Mouse (Mus musculus) frontal cortex, postnatal 25 days (tissue): Measurements from ENCODE around the gene Gpatch2.

Experiments used
- DNase-seq, 2 experiments: peaks; one replicate each; pipeline ENCODE4 v3.0.0; 2022; ENCODE audit warnings: low spot score in 2 of 2

The Gpatch2 gene

DNA sequence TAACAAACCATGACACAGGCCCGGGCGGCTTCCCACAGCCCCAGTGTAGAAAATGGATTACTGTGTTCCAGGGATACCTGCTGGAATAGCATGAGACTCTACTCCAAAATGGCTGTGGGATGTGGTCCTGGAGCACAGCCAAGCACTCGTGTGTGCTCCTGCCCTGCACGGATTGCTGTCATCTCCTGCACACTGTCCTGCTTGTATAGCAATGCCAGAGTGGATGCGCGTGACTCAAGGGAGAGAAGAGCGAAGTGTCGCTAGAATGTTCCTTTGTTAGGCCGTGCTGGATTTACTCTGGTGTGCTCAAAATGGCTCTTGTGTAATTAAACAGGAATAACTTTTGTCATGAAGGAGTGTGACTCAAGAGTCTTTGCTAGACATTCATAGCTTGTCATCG lies 87.9 kb downstream of the Gpatch2 start:
- DNase-seq, result no peak

DNA sequence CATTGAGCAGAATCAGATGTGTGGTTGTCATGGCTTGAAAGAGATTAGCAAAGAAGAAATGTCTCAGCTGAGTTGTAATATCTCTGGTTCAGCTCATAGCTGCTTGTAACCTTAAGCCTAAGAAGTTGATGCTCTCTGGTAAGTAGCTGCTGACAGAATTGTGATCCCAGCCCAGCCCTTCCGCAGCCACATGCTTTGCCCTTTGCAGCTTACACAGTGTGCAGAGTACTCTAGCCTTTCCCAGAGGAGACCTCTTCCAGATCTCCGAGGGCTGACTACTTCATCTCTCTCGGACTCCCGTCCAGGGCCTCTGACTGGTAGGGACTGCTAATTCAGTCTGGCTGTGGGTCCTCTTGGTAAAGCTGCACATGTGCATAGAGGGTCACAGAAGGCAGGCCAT lies 92.0 kb downstream of the Gpatch2 start:
- DNase-seq, result no peak

DNA sequence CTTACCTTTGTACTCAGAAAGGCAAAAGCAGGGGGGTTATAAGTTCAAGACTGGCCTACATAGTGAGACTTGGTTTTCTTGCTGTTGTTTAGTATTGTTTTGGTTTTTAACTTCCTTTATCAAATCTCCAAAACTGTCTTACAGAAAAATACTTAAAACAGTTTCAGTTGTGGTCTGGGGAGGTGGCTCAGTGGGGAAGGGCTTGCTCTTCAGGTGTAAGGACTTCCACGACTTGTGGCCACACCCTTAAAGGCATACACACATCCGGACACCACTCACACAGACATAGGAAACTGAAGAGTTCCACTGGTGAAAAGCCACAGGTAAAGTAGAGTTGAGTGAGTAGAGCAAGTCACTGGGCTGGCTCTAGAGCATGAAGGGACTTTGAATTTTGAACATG lies 93.2 kb downstream of the Gpatch2 start:
- DNase-seq, result no peak

DNA sequence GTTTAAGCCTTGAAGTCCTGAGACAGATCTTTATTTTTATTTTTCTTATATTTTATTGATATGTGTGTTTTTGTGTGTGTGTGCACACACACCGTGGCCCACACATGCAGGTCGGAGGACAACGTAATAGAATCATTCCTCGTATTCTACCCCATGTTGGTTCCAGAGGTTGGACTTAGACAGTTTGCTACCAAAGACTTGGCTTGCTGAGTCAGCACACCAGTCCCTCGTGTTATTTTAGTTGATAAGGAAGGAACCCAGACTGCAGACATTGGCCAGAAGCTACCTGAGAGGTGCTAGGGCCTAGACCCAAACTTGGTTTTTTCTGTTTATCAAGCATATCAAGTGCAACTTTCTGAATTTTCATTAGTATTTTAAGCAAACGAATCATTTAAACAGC lies 95.8 kb downstream of the Gpatch2 start:
- DNase-seq, result no peak

DNA sequence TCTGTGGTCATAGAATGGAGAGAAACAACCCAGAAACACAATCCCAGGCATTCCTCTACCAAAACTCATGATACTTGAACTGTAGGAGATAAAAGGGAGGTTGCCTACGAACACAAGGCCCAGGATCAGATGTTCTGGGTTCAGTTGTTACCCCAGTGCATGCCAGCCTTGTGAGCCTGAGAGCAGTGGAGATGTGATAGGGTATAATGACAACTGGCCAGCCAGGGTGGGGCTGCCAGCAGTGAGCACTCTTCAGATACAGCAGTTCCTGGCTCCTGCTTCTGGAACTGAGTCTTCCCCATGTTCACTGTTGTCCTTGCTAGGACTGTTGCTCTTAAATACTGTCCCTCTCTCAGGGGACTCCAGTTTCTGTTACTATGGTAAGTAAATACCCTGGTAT lies 98.0 kb downstream of the Gpatch2 start:
- no peak for DNase-seq

DNA sequence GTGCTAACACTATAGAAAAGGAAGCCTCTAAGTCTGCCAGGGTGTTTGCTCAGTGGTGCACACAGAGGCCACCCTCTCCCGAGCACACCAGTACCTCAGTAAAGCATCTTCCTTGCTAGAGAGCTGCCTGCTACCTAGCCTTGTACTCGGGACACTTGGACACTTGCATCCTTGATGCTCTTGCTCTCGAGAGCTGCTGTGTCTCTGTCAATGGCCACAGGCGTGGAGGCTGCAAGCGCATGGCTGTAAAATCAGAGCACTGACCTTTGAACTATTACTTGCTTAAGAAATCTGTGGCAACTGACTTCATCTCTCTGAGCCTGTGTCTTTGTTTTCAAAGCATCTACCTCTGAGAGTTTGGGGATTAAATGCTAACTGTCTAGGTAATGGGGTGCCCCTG lies 98.5 kb downstream of the Gpatch2 start:
- no peak for DNase-seq

DNA sequence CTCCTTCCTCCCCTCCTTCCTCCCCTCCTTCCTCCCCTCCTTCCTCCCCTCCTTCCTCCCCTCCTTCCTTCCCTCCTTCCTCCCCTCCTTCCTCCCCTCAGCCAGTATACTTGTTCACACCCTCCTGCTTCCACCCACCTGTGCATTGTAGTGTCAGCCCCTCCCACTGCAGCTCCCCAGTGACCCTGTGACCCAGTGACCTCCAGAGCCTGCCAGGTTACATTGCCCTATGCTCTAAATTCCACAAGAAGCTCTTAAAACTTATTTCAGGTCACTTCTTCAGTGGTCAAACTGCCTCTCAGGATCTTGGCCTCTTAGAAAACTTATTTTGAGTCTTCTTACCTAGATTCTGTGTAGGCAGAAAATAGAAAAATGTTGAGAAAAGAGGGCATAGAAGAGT lies 99.2 kb downstream of the Gpatch2 start:
- no peak for DNase-seq

DNA sequence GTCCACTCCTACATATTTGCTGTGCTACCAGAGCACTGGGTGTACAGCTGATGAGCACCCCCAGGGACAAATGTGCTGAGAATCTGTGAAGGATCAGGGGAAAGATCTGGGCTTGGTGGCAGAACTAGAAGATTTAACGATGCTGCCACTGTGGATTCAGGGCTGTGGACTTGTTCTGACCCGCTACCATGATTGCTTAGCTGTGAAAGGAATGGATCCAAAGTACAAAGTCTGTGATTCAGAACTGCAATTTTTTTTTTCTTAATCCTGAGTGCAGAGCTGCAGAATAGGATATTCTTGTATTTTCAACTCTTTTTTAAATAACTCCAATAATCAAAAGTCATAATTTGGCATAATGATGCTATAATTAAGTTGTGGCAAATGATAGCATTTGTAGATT lies 100.5 kb downstream of the Gpatch2 start:
- no peak for DNase-seq

DNA sequence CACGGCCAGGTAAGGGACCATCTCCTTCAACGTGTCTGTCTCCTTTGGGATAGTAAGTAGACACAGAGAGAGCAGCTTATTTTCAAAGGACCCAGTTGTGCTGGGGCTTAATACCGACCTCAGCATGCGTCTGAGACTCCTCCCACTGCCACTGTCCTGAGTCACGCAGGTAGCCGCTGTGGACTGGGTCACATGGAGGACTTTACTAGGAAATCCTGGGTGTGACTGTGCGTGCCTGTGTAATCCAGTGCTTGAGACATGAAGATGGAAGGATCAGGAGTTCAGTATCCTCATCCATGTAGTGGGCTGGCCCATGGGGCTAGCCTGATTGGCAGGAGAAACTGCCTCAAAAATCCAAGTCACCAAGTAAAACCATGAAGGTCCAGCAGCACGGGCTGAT lies 101.2 kb downstream of the Gpatch2 start:
- no peak for DNase-seq

DNA sequence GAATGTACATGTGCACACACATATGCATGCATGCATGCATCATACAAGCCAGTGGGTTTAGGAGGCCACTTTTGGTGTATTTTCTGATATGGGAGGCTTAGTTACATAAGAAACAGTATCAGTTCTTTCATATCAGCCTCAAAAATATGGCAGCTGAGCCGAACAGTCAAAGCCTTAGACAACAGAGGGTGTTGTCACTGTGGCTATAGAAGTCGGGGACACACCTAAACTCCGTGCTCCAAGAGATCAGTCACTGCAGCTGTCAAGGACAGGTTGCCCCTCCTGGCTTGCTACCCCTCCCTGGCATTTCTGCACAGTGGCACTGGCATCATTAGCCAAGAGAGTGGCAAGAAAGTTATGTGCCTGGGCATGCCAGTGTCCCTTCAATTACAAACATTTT lies 106.5 kb downstream of the Gpatch2 start:
- no peak for DNase-seq

DNA sequence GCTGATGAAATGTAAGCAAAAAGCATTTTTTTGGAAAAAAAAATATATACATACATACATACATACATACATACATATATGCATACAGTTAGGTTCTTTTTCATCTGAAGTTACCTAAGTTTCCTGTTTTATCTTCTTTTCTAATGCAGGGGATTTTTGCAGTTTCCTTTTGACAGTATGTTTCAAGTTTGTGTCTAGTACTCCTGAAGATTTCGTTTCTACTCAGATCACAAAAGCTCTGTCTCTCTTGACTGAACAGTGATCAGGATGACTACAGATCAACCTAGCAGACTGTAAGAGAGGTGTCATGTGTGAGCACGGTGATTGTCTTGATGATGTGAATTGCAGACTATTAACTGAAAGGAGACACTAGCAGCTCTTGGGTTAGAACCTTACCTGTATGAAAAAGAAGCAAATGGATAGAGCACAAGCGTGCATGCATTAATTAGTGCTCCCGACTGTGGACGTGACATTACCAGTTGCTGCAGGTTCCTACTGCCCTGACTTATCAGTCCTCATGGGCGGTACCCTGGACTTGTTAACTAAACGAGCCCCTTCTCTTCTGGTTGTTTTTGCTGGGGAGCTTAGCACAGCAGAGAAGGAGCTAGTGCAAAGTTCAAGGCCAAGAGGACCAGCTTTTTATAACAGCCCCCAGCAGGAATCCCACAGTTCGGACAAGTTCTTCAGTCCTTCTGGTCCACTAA lies 107.3 kb downstream of the Gpatch2 start:
- DNase-seq, result no peak

DNA sequence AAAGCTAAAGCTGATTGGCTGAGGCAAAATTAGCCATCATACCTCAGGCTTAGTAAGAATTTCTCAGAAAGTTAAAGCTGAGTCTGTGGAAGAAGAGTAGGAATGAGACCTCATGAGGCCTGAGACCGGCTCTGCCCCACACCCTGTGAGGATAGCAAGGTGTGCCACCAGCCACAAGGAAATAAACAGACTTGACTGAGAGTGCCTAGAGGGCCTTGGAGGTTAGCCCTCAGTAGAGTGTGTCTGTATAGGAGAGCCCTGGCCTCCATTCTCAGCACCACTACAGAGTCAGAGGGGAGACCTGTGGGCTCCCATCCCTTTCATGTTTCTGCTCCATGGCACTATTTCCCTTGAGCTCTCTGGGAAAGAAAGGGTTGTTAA lies 107.9 kb downstream of the Gpatch2 start:
- DNase-seq, result no peak

DNA sequence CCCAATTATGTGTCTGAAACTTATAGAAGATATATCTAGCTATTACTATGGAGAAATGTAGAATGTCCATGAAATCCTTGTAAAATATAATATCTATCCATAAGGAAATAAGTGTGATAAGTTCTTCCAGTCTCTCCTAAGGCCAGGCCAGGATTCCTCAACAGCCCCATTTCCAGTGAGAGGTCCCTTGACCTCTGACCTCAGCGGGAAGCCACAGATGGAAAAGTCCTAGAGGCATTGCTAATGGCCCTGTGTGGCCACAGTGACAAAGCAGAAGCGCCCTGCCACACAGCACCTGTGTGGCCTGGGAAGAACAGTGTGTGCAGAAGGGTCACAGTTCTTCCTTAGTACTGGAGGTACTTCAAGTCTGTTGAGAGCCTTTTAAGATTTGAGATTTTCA lies 127.2 kb downstream of the Gpatch2 start:
- no peak for DNase-seq

DNA sequence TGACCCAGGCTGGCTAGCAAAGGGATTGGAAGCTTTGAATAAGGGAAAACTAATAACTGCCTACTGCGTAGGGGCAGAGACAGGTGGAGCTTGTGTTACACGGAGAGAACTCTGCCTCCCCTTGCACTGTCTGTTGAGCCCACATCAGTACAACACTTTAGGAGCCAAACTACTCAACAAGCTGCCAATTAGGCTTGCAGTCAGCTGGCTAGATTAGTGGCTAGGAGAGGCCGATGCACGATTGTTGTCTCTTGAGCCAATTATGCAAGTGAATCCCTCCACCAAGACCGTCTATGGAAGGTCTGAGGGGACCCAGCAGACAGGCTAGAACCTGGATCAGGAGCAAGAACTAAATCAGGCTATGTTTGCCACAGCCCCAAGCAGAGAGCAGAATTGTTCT lies 129.8 kb downstream of the Gpatch2 start:
- no peak for DNase-seq

DNA sequence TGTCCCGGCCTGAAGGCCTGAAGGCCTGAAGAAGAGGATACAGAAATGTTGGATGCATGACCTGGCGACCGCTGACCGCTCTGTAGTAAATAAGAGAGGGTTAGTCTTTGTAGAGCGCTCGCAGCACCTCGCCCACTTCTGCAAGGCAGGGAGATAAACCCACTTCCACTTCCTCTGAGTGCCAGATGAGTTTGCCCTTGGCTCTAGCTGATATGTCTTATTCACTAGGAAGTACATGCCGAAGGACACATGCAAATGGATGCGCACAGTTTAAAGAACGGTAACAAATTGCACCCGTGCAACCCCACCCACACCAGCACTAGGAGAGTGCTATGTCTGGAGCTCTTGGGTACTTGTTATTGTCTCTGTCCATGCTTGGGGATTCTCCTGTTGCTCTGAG lies 131.6 kb downstream of the Gpatch2 start:
- no peak for DNase-seq

DNA sequence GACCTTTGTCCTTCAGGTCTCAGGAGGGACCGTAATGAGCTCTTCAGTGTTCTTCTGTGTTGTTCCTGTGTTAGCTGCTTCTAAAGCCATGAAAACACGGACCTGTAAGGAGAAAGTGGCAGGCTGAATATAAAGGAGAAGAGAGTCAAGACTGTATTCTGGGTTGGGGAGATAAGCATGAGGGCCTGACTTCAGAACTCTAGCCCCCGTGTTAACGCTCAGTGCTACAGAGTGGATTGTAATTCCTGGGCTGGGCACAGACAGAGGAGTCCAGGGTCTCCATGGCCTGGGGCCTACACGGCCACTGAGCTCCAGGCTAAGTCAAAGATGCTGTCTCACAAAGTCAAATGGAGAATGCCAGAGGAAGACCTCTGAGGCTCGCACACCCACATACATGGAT lies 132.3 kb downstream of the Gpatch2 start:
- no peak for DNase-seq

DNA sequence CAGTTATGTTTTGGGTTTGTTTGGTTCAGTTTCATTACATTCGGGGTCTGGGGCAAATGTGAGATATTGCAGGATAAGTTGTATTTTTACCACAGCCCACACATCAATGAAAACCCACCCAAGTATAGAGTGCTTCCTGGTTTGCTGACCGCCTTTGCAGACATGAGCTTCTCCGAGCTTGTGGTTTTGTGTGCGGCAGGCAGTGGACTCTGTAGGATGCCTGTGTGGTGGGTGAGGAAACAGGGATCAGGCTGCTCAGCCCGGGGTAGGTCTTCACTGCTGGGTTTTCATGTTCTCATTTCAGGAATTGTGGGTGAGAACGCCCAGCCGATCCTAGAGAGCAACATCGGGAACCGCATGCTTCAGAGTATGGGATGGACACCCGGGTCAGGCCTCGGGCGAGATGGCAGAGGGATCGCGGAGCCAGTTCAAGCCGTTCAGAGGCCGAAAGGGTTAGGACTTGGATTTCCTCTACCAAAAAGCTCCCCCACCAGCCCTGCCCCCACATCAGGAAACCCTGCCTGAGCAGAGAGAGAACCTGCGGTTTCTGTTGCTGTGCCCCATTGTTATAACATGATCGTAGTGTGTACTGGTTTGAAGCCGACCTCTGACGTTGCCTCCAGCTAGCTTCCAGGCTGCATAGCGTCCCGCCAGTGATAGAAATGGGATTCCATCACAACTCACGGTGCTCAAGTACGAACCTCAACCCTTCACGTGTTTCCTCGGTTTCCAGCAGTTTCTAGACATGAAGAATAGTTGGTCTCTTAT lies 132.9 kb downstream of the Gpatch2 start:
- no peak for DNase-seq

DNA sequence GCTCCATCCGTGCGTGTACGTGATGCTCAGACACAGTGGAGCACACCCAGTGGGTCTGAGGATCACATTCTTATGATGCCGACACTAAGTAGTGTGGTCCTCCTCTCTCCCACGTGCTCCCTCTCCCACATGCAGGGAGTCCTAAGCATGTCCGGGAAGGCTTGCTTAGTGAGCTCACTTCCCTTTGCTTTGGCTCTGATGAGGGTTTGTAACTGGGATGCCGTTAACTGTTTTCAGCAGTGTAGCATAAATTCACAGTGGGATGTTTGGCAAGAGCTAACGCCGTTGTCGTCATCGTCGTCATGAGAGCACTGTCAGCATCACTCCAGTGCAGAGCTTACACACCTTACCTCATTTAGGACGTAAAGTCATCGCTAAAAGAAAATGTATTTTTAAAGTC lies 133.6 kb downstream of the Gpatch2 start:
- DNase-seq, result no peak

DNA sequence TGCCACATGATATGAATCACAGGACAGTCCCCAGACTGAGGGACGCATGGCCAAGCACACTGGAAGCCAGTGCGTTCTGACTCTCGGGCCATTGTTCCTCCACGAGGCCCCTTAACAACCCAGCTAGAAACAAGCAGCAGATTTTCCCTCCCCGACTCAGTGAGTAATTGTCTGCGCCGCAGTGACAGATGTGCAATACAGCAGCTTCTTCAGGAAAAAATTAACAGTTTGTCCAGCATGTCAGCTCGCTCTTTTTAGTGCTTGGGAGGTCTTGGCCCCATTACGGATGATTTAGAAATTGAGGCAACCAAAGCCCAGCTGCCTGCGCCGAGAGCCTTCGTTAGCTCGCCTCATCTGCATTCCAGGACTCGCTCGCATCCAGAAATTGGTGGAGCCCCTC lies 140.9 kb downstream of the Gpatch2 start:
- no peak for DNase-seq

DNA sequence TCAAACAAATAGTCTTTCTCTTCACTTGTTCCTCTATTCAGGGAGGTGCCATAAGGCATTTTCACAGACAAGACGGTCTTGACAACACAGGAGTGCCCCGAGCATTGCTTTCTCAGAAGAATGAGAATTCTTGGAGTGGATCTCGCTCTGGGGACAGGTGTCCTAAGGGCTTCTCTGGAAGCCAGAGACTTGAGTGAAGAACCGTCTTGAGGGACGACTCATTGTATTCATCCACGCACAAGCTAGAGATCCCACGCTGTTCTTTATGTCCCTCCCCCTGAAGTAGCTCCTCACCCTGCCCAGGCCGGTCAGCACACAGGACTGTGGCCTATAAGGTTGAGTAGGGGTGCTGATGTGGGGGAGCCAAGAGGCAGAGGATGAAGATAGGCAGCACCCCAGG lies 141.6 kb downstream of the Gpatch2 start:
- DNase-seq, result no peak

DNA sequence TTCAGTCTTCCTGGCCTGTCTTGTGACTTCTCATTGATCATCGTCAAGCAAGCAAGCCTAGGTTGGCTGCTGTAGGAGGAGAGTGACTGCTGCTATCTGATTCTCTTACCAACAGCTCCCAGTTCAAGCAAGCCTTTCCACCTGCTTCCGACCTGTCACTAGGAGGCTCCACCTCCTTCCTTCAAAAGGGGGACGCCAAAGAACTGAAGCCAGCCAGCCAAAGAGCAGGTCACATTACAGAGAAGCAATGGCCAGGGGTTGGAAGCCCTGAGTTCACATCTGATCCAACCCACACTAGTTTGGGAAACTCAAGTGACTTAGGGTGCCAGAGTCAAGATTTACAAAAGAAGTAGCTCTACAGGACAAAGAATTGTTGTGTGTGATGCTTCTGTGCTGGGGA lies 144.9 kb downstream of the Gpatch2 start:
- DNase-seq, result no peak

DNA sequence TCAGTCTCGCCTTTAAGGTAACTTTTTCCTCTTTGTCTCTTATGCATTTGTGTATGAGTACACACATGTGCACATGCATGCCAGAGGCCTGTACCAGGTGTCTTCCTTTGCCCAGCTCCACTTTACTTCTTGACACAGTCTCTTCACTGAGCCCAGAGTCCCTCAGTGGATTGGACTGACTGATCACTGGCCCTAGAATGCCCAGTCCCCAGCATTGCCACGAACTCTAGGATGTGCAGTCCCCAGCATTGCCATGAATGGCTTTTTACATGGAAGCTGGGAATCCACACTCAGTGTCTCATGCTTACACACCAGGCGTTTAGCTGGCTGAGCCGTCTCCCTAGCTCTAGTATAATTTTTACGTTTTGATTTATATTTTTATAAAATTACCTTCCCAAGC lies 147.2 kb downstream of the Gpatch2 start:
- no peak for DNase-seq

DNA sequence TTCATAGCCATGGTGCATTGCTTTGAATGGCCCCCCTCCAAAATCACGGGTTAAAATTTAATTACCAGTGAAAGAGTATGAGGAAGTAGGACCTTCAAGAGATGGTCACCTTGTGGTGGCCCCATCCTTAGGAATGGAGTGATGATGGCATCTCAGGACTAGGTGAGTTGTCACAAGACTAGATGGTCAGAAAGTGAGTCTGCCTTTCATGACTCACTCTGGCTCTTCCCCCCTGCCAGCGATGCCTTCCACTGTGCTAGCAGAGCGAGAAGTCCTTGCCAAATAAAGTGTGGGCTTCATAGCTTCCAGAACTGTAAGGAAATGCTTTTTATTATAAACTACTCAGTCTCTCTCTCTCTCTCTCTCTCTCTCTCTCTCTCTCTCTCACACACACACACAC lies 150.1 kb downstream of the Gpatch2 start:
- no peak for DNase-seq

DNA sequence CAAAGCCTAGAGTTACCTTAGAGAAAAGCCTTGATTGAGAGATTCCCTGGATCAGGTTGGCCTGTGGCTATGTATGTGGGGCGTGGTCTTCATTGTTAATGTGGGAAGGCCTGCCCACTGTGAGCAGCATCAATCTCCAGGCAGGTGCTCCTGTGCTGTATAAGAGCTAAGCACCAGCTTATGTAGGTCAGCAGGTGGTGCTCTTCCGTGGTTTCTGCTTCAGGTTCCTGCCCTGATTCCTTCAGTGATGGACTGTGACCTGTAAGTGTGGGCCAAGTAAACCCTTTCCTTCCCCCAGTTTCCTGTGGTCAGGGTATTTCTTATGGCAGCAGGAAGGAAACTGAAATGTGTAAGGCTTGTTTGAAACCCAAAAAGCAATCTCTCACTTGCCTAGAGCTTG lies 151.5 kb downstream of the Gpatch2 start:
- no peak for DNase-seq
